Mouse (Mus musculus) liver, postnatal 0 days (tissue): ENCODE results near the gene Cradd.

Source experiments
- CTCF ChIP-seq: sonication (generic); IDR thresholded peaks from 2 replicates; pipeline ENCODE4 v1.5.1; 2016; ENCODE audit warnings: antibody characterized with exemption, low read depth
- EP300 ChIP-seq: IDR thresholded peaks from 2 replicates; pipeline ENCODE4 v1.6.1; 2016; ENCODE audit warnings: antibody characterized with exemption, low read depth, mild to moderate bottlenecking

GRCm38 (mm10) chr10:95357721-95358120 lies 33.8 kb upstream of the Cradd start:
- TF ChIP-seq CTCF (no peak), EP300 (no peak)
